Mouse (Mus musculus) cerebellum, adult 9-11 months (tissue): ENCODE results near the gene Slfn2.

Experiments
- DNase-seq: peaks from one replicate; pipeline ENCODE4 v3.0.0; 2022

The Slfn2 gene

GRCm38 (mm10) chr11:83077714-83078422 is 13.0 kb downstream of the Slfn2 start:
- no peak for DNase-seq

GRCm38 (mm10) chr11:83078423-83079140 is 13.7 kb downstream of the Slfn2 start:
- no peak for DNase-seq

GRCm38 (mm10) chr11:83079487-83080199 is 14.7 kb downstream of the Slfn2 start:
- no peak for DNase-seq

GRCm38 (mm10) chr11:83082741-83083473 is 18.0 kb downstream of the Slfn2 start:
- DNase-seq, result no peak

- no peak for DNase-seq
These were observed 19.2 kb downstream of the Slfn2 start for GRCm38 (mm10) chr11:83084161-83084560.

GRCm38 (mm10) chr11:83084761-83085160 is 19.8 kb downstream of the Slfn2 start:
- DNase-seq, result no peak

- DNase-seq, result no peak
These were observed 50.2 kb downstream of the Slfn2 start for GRCm38 (mm10) chr11:83115138-83115537.

- DNase-seq, result no peak
These were observed 51.8 kb downstream of the Slfn2 start, which contains the start of gene Slfn1 for GRCm38 (mm10) chr11:83116597-83117227. Slfn1 (plus strand) TSS chr11:83116849.

GRCm38 (mm10) chr11:83118056-83118455 is 53.1 kb downstream of the Slfn2 start:
- no peak for DNase-seq
